Mouse (Mus musculus): ENCODE measurements around the gene Klf3. TPM values are rescaled to one million over a fixed set of nuclear protein-coding genes. Genes with fewer than 3 reads are reported as not detected.

Klf3 gene
- total and polyA plus RNA-seq, 3 experiments, result 34.3 to 46.6 (median 41.4) TPM

DNA sequence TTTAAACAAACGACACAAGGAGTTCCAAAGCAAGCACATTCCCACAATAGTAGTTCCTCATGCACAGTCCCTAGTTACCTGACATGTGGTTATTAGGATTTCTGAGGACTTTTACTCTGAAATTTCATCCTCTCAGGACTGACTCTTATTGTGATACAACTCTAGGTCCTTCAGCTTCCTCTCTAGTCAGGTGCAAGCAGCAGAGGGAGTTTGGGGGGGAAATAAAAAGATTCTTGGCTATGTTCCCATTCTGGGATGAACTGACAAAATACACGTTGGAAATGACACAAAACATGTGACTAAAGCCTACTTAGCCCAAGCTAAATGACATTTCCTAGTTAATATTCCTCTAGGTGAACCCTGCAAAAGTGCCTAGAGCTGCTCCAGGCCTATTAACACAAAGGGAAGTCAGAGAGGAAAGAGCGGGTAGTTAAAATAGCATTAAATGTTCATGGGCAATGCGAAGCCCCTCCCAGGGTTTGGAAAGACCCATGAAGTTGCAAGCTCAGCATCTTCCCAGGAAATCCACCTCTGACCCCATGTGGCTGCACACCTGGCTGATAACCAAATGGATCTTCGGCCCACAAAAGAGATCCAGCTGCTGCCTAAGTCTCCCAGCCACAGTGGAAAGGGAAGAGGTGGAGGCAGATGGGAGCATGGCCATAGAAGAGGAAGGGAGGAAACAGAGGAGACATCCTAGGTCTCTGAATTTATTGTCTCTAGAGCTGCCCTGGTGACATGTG lies 49.6 kb downstream of the Klf3 start:
- Histone ChIP-seq H3K4me1 (ENCODE audit: control insufficient read depth, insufficient read depth, low read length) (peaks cover 2% of the 10 kb centered on the region; the same call in 1 of the 2 replicates), H3K9ac (ENCODE audit: low read depth, low read length) (no peak overlapping the region), H3K36me3 (ENCODE audit: control insufficient read depth, insufficient read depth, low read length) (peaks cover 2% of the 10 kb centered on the region; the same call in 1 of the 2 replicates), H3K79me2 (replicated peaks; ENCODE audit: control insufficient read depth, insufficient read depth, low read length) (no peaks in the 10 kb centered on the region), H3K27me3 (ENCODE audit: control insufficient read depth, insufficient read depth, low read length) (no peaks in the 10 kb centered on the region), H3K4me3 (no peak overlapping the region), H3K27ac (peak overlapping the region; percentile 5; the same call in 1 of the 2 replicates)
- intact Hi-C loops (cut with DNase I), result no loop called here
- no peak for DNase-seq
- TF ChIP-seq EP300 (IDR thresholded peaks at IDR 0.05; ENCODE audit: insufficient read depth, low read depth, low read length) (no peak), POLR2A (IDR thresholded peaks at IDR 0.05; ENCODE audit: insufficient read depth, low read depth, low read length) (no peak), CTCF (IDR thresholded peaks at IDR 0.05) (peak; percentile 15; the same call in 1 of the 2 replicates)
- 38% methylated on average over 5 of the region's 5 CpGs for WGBS

DNA sequence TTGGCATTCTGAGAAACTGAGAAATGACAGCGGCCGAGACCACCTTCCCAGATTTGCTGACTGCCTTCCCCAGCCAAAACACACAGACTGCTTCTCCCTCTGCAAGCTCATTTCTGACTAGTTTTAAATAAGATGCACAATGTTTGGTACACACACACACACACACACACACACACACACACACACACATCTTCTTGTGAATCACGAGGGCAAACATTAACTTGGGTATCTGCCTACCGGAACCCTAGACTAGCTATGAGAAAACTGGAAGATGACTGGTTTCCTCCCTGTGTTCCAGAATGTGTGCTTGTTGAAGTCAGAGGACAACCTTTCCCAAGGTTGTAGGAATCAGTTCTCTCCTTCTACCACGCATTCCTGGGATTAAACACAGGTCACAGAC lies 50.2 kb downstream of the Klf3 start:
- Histone ChIP-seq H3K79me2 (replicated peaks; ENCODE audit: control insufficient read depth, insufficient read depth, low read length) (no peaks in the 10 kb centered on the region), H3K27ac (no peak overlapping the region), H3K9ac (ENCODE audit: low read depth, low read length) (no peak overlapping the region), H3K4me1 (ENCODE audit: control insufficient read depth, insufficient read depth, low read length) (peaks cover 2% of the 10 kb centered on the region; the same call in 1 of the 2 replicates), H3K4me3 (no peak overlapping the region), H3K36me3 (ENCODE audit: control insufficient read depth, insufficient read depth, low read length) (peaks cover 2% of the 10 kb centered on the region; the same call in 1 of the 2 replicates), H3K27me3 (ENCODE audit: control insufficient read depth, insufficient read depth, low read length) (no peaks in the 10 kb centered on the region)
- WGBS, result 82% methylated on average over 5 of the region's 5 CpGs
- TF ChIP-seq EP300 (IDR thresholded peaks at IDR 0.05; ENCODE audit: insufficient read depth, low read depth, low read length) (no peak), POLR2A (IDR thresholded peaks at IDR 0.05; ENCODE audit: insufficient read depth, low read depth, low read length) (no peak), CTCF (IDR thresholded peaks at IDR 0.05) (no peak)
- DNase-seq, result no peak
- intact Hi-C loops (cut with DNase I), result no loop called here

GRCm38 (mm10) chr5:64855199-64855598 lies 52.0 kb downstream of the Klf3 start:
- Histone ChIP-seq H3K4me1 (ENCODE audit: control insufficient read depth, insufficient read depth, low read length) (peaks cover 2% of the 10 kb centered on the region; the same call in 1 of the 2 replicates), H3K27ac (no peak overlapping the region), H3K4me3 (no peak overlapping the region), H3K9ac (ENCODE audit: low read depth, low read length) (no peak overlapping the region), H3K36me3 (ENCODE audit: control insufficient read depth, insufficient read depth, low read length) (peaks cover 2% of the 10 kb centered on the region; the same call in 1 of the 2 replicates), H3K27me3 (ENCODE audit: control insufficient read depth, insufficient read depth, low read length) (no peaks in the 10 kb centered on the region), H3K79me2 (replicated peaks; ENCODE audit: control insufficient read depth, insufficient read depth, low read length) (no peaks in the 10 kb centered on the region)
- intact Hi-C loops (cut with DNase I), result no loop called here
- no peak for DNase-seq
- no peak for TF ChIP-seq POLR2A (IDR thresholded peaks at IDR 0.05; ENCODE audit: insufficient read depth, low read depth, low read length)
- TF ChIP-seq CTCF (IDR thresholded peaks at IDR 0.05), result no peak
- no peak for TF ChIP-seq EP300 (IDR thresholded peaks at IDR 0.05; ENCODE audit: insufficient read depth, low read depth, low read length)

GRCm38 (mm10) chr5:64860900-64861470 lies 57.8 kb downstream of the Klf3 start:
- no peaks in the 10 kb centered on the region for H3K79me2 ChIP-seq (replicated peaks; ENCODE audit: control insufficient read depth, insufficient read depth, low read length)
- no peak overlapping the region for H3K4me3 ChIP-seq
- intact Hi-C loops (cut with DNase I), result no loop called here
- H3K4me1 ChIP-seq (ENCODE audit: control insufficient read depth, insufficient read depth, low read length), result peaks cover 18% of the 10 kb centered on the region
- no peaks in the 10 kb centered on the region for H3K36me3 ChIP-seq (ENCODE audit: control insufficient read depth, insufficient read depth, low read length)
- no peaks in the 10 kb centered on the region for H3K27me3 ChIP-seq (ENCODE audit: control insufficient read depth, insufficient read depth, low read length)
- peak in 1 of 2 experiments; percentile 21 for DNase-seq
- H3K9ac ChIP-seq (ENCODE audit: low read depth, low read length), result peak overlapping the region; percentile 30; the same call in 1 of the 2 replicates
- peak overlapping the region; percentile 74 for H3K27ac ChIP-seq
- TF ChIP-seq EP300 (IDR thresholded peaks at IDR 0.05; ENCODE audit: insufficient read depth, low read depth, low read length) (no peak), POLR2A (IDR thresholded peaks at IDR 0.05; ENCODE audit: insufficient read depth, low read depth, low read length) (no peak), CTCF (IDR thresholded peaks at IDR 0.05) (no peak)
- WGBS, result 39% methylated on average over 5 of the region's 5 CpGs

GRCm38 (mm10) chr5:64861471-64862199 lies 58.4 kb downstream of the Klf3 start:
- 0 out of 2 replicates have a peak overlapping the region, but pooled peaks have one; percentile 11 for H3K4me3 ChIP-seq
- peak; percentile 64 to 65 for DNase-seq
- H3K9ac ChIP-seq (ENCODE audit: low read depth, low read length), result peak overlapping the region; percentile 30
- peak overlapping the region; percentile 74 for H3K27ac ChIP-seq
- intact Hi-C loops (cut with DNase I), result no loop called here
- no peaks in the 10 kb centered on the region for H3K36me3 ChIP-seq (ENCODE audit: control insufficient read depth, insufficient read depth, low read length)
- TF ChIP-seq CTCF (IDR thresholded peaks at IDR 0.05), result no peak
- no peak for TF ChIP-seq POLR2A (IDR thresholded peaks at IDR 0.05; ENCODE audit: insufficient read depth, low read depth, low read length)
- no peak for TF ChIP-seq EP300 (IDR thresholded peaks at IDR 0.05; ENCODE audit: insufficient read depth, low read depth, low read length)
- peaks cover 20% of the 10 kb centered on the region for H3K4me1 ChIP-seq (ENCODE audit: control insufficient read depth, insufficient read depth, low read length)
- no peaks in the 10 kb centered on the region for H3K27me3 ChIP-seq (ENCODE audit: control insufficient read depth, insufficient read depth, low read length)
- H3K79me2 ChIP-seq (replicated peaks; ENCODE audit: control insufficient read depth, insufficient read depth, low read length), result no peaks in the 10 kb centered on the region
- 39% methylated on average over 17 of the region's 17 CpGs for WGBS
